Mouse (Mus musculus) stomach, postnatal 0 days (tissue): ENCODE results near the gene Acsl3. TPM values are rescaled to one million over a fixed set of nuclear protein-coding genes. Genes with fewer than 3 reads are reported as not detected.

Experiments
- ATAC-seq: fragments of 200-750 bp; cut with Nextera tagmentation; 2 replicates; pipeline ENCODE4 v1.8.0; 2017; ENCODE audit not compliant: low FRiP score, low TSS enrichment
- DNase-seq: peaks from one replicate; pipeline ENCODE4 v3.0.0-alpha.2; 2016; ENCODE audit warnings: low spot score
- H3K27ac ChIP-seq: fragments of 300-500 bp; sonication (generic); replicated peaks from 2 replicates; pipeline ENCODE4 v1.5.1; 2014; ENCODE audit warnings: mild to moderate bottlenecking, control low read depth
- H3K27me3 ChIP-seq: fragments of 300-500 bp; sonication (generic); 2 replicates; pipeline ENCODE4 v1.6.1; 2014; ENCODE audit warnings: low read length; ENCODE audit not compliant: control insufficient read depth, insufficient read depth
- H3K36me3 ChIP-seq: fragments of 300-500 bp; sonication (generic); 2 replicates; pipeline ENCODE4 v1.6.1; 2014; ENCODE audit warnings: low read length, mixed read lengths; ENCODE audit not compliant: control insufficient read depth, insufficient read depth
- H3K4me1 ChIP-seq: fragments of 300-500 bp; sonication (generic); replicated peaks from 2 replicates; pipeline ENCODE4 v1.6.1; 2014; ENCODE audit warnings: antibody characterized with exemption; ENCODE audit not compliant: control insufficient read depth, insufficient read depth
- H3K4me2 ChIP-seq: fragments of 300-500 bp; sonication (generic); replicated peaks from 2 replicates; pipeline ENCODE4 v1.6.1; 2014; ENCODE audit warnings: low read depth, mild to moderate bottlenecking, control low read depth, moderate library complexity
- H3K4me3 ChIP-seq: fragments of 300-500 bp; sonication (generic); 2 replicates; pipeline ENCODE4 v1.5.1; 2014; ENCODE audit warnings: low read depth, low read length, control low read depth
- H3K9ac ChIP-seq: fragments of 300-500 bp; sonication (generic); 2 replicates; pipeline ENCODE4 v1.6.1; 2014; ENCODE audit warnings: mild to moderate bottlenecking, low read length, control low read depth, mixed read lengths
- H3K9me3 ChIP-seq: fragments of 300-500 bp; sonication (generic); 2 replicates; pipeline ENCODE4 v1.6.1; 2016; ENCODE audit warnings: low read length; ENCODE audit not compliant: control insufficient read depth
- CTCF ChIP-seq: IDR thresholded peaks from 2 replicates; pipeline ENCODE4 v1.5.1; 2016; ENCODE audit warnings: antibody characterized with exemption, low read depth, mild to moderate bottlenecking, moderate library complexity
- EP300 ChIP-seq: optimal IDR thresholded peaks from 2 replicates; pipeline ENCODE3; 2016; ENCODE audit warnings: antibody characterized with exemption
- WGBS: fragments of 180-500 bp; shearing (Covaris S2); extraction: QIAGEN DNeasy Blood & Tissue Kit; methylation state at CpG from one replicate; pipeline ENCODE4 v1.1.7; 2014; 5-methylcytosine and 5-hydroxymethylcytosine counted together
- polyA plus RNA-seq: library from polyadenylated mRNA; unstranded; fragments of >200 nt; fragmentation: Nextera tagmentation; extraction: Ambion mirVana; gene quantifications from 2 replicates; pipeline ENCODE4 v1.2.1, GENCODE M21; 2015

Gene Acsl3
- polyA plus RNA-seq, 1 experiment from 2014 or later, result 37.7 TPM

DNA sequence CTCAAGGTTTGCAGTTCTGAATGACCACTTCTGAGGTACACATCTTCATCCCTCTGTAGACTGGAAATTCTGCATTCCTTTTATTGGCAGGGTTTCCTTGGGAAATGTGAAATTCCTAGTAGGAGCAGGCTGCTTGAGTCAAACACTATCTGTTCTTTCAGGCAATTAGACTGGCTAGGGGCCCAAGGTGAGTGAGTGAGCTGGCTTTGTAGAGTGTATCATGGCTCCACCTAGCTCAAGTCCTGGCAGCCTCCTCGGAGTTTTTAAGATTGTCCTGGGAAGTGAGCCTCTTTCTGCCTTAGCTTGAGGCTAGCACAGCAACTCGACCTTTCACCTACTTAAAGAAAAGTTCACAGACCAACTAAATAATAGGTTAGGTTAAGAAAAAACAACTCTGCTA is 1.2 kb upstream of the Acsl3 start:
- TF ChIP-seq EP300 (no peak), CTCF (peak; percentile 41)
- H3K4me3 ChIP-seq, result no peak overlapping the region
- peak overlapping the region; percentile 24 for H3K27ac ChIP-seq
- DNase-seq (peak; percentile 54), ATAC-seq (0 out of 2 replicates have a peak, but pooled peaks have one; percentile 15)
- no peaks in the 10 kb centered on the region for H3K36me3 ChIP-seq
- WGBS, result 17% methylated on average over 2 of the region's 2 CpGs
- no peaks in the 10 kb centered on the region for H3K9me3 ChIP-seq
- H3K4me2 ChIP-seq, result 0 out of 2 replicates have a peak overlapping the region, but pooled peaks have one; percentile 23
- no peaks in the 10 kb centered on the region for H3K27me3 ChIP-seq
- H3K4me1 ChIP-seq, result 0 out of 2 replicates have a peak, but pooled peaks cover 3% of the 10 kb centered on the region
- no peak overlapping the region for H3K9ac ChIP-seq

- TF ChIP-seq EP300 (no peak), CTCF (no peak)
- DNase-seq, result no peak
- H3K27ac ChIP-seq, result peak overlapping the region; percentile 83; the same call in 1 of the 2 replicates
- H3K4me2 ChIP-seq, result peak overlapping the region; percentile 85
- H3K9ac ChIP-seq, result peak overlapping the region; percentile 59
- 24% methylated on average over 22 of the region's 22 CpGs for WGBS
- H3K9me3 ChIP-seq, result no peaks in the 10 kb centered on the region
- H3K27me3 ChIP-seq, result no peaks in the 10 kb centered on the region
- H3K36me3 ChIP-seq, result no peaks in the 10 kb centered on the region
- peak overlapping the region; percentile 98 for H3K4me3 ChIP-seq
- H3K4me1 ChIP-seq, result 0 out of 2 replicates have a peak, but pooled peaks cover 3% of the 10 kb centered on the region
- ATAC-seq, result no peak
Measured at GRCm38 (mm10) chr1:78657021-78657629, 500 bp upstream of the Acsl3 start.

GRCm38 (mm10) chr1:78658441-78659269 is 1.0 kb downstream of the Acsl3 start:
- Histone ChIP-seq H3K4me2 (peak overlapping the region; percentile 85), H3K4me1 (0 out of 2 replicates have a peak, but pooled peaks cover 3% of the 10 kb centered on the region), H3K9ac (peak overlapping the region; percentile 93), H3K27ac (peak overlapping the region; percentile 95), H3K36me3 (no peaks in the 10 kb centered on the region), H3K4me3 (peak overlapping the region; percentile 98), H3K27me3 (no peaks in the 10 kb centered on the region), H3K9me3 (no peaks in the 10 kb centered on the region)
- 2% methylated on average over 20 of the region's 20 CpGs for WGBS
- ATAC-seq (no peak), DNase-seq (peak; percentile 26)
- no peak for TF ChIP-seq CTCF
- no peak for TF ChIP-seq EP300

DNA sequence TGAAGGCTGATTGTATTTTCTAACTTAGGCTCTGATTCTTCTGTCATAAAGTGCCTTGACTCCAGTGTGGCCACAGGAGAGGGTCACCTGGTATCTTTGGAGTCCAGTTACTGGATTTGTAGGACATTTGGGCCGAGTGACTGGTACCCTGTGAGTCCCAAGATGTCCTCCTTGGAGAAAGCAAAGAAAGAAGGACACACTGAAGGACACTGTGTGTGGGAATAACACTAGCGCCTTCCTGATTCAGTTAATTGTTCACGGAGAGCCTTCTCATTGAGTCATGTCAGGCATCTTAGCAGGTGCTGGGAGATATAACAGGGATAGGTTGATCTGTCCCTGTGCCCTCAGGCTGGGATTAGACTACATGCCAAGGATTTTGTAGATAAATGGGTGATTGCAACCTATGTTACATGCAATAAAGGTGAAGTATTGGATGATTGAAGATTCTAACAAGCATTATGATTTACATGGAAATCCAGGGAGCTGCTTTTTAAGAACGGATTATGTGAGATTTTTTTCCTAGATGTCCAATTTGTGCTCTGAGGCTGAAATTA is 1.7 kb downstream of the Acsl3 start:
- H3K4me3 ChIP-seq, result peak overlapping the region; percentile 98
- H3K36me3 ChIP-seq, result no peaks in the 10 kb centered on the region
- ATAC-seq (no peak), DNase-seq (no peak)
- no peaks in the 10 kb centered on the region for H3K27me3 ChIP-seq
- H3K27ac ChIP-seq, result no peak overlapping the region
- H3K9ac ChIP-seq, result no peak overlapping the region; the same call in 1 of the 2 replicates
- H3K4me2 ChIP-seq, result peak overlapping the region; percentile 85
- WGBS, result 39% methylated on average over 4 of the region's 4 CpGs
- 0 out of 2 replicates have a peak, but pooled peaks cover 3% of the 10 kb centered on the region for H3K4me1 ChIP-seq
- H3K9me3 ChIP-seq, result no peaks in the 10 kb centered on the region
- TF ChIP-seq CTCF, result no peak
- TF ChIP-seq EP300, result no peak

GRCm38 (mm10) chr1:78664326-78664725 is 6.7 kb downstream of the Acsl3 start:
- Histone ChIP-seq H3K4me1 (0 out of 2 replicates have a peak, but pooled peaks cover 3% of the 10 kb centered on the region), H3K4me2 (no peak overlapping the region), H3K9me3 (no peaks in the 10 kb centered on the region), H3K4me3 (no peak overlapping the region), H3K9ac (no peak overlapping the region), H3K27ac (no peak overlapping the region), H3K36me3 (peaks cover 10% of the 10 kb centered on the region; the same call in 1 of the 2 replicates), H3K27me3 (no peaks in the 10 kb centered on the region)
- WGBS, result 73% methylated on average over 4 of the region's 4 CpGs
- ATAC-seq, result no peak
- TF ChIP-seq EP300, result no peak
- no peak for TF ChIP-seq CTCF
- no peak for DNase-seq
